Mouse (Mus musculus): Measurements from ENCODE around the gene Rasa4. TPM values are rescaled to one million over a fixed set of nuclear protein-coding genes. Genes with fewer than 3 reads are reported as not detected.
"Not testable (repeated sequence)": the region's sequence is repeated elsewhere in the genome, so short reads cannot be mapped to it uniquely, and the experiment has no call there.

The Rasa4 gene
- polyA plus RNA-seq, 1 experiment from 2014 or later, result 0.96 TPM

GRCm38 (mm10) chr5:136113546-136113945 lies 29.8 kb downstream of the Rasa4 start:
- H3K4me3 ChIP-seq (ENCODE audit: low read depth, low read length); H3K27me3 ChIP-seq (ENCODE audit: control insufficient read depth, insufficient read depth, low read length); H3K36me3 ChIP-seq (ENCODE audit: control insufficient read depth, insufficient read depth, low read length); H3K9ac ChIP-seq (ENCODE audit: low read depth, low read length); H3K9me3 ChIP-seq (replicated peaks; ENCODE audit: control insufficient read depth, low read length); H3K27ac ChIP-seq (ENCODE audit: low read depth, low read length); H3K4me2 ChIP-seq; ATAC-seq (replicated peaks; ENCODE audit: insufficient number of reproducible peaks, low FRiP score, low TSS enrichment): not testable (repeated sequence)
- H3K4me1 ChIP-seq (ENCODE audit: control insufficient read depth, insufficient read depth, low read length), result peaks cover 13% of the 10 kb centered on the region
- WGBS (ENCODE audit: insufficient replicate concordance), result 35% methylated on average over 4 of the region's 4 CpGs

- Histone ChIP-seq H3K27me3 (ENCODE audit: control insufficient read depth, insufficient read depth, low read length) (no peaks in the 10 kb centered on the region), H3K4me1 (ENCODE audit: control insufficient read depth, insufficient read depth, low read length) (peaks cover 13% of the 10 kb centered on the region), H3K9ac (ENCODE audit: low read depth, low read length) (peak within 1 kb of the TSS; percentile 91), H3K36me3 (ENCODE audit: control insufficient read depth, insufficient read depth, low read length) (peaks cover 5% of the 10 kb centered on the region; the same call in 1 of the 2 replicates), H3K9me3 (replicated peaks; ENCODE audit: control insufficient read depth, low read length) (no peaks in the 10 kb centered on the region), H3K27ac (ENCODE audit: low read depth, low read length) (0 out of 2 replicates have a peak within 1 kb of the TSS, but pooled peaks have one; percentile 54), H3K4me2 (peak within 1 kb of the TSS; percentile 94), H3K4me3 (ENCODE audit: low read depth, low read length) (peak within 1 kb of the TSS; percentile 94)
- ATAC-seq (replicated peaks; ENCODE audit: insufficient number of reproducible peaks, low FRiP score, low TSS enrichment), result peak; percentile 90
- WGBS (ENCODE audit: insufficient replicate concordance), result 2% methylated on average over 42 of the region's 42 CpGs
These were observed 32.4 kb downstream of the Rasa4 start, which contains the start of gene Polr2j for GRCm38 (mm10) chr5:136115891-136116783. Gene Polr2j (plus strand): TSS chr5:136116631.

GRCm38 (mm10) chr5:136116784-136117112 lies 33.0 kb downstream of the Rasa4 start:
- Histone ChIP-seq H3K36me3 (ENCODE audit: control insufficient read depth, insufficient read depth, low read length) (peaks cover 5% of the 10 kb centered on the region; the same call in 1 of the 2 replicates), H3K4me1 (ENCODE audit: control insufficient read depth, insufficient read depth, low read length) (peaks cover 13% of the 10 kb centered on the region), H3K27me3 (ENCODE audit: control insufficient read depth, insufficient read depth, low read length) (no peaks in the 10 kb centered on the region), H3K9me3 (replicated peaks; ENCODE audit: control insufficient read depth, low read length) (no peaks in the 10 kb centered on the region), H3K27ac (ENCODE audit: low read depth, low read length) (0 out of 2 replicates have a peak overlapping the region, but pooled peaks have one; percentile 54), H3K4me2 (peak overlapping the region; percentile 94), H3K9ac (ENCODE audit: low read depth, low read length) (peak overlapping the region; percentile 91), H3K4me3 (ENCODE audit: low read depth, low read length) (peak overlapping the region; percentile 94)
- WGBS (ENCODE audit: insufficient replicate concordance), result 1% methylated on average over 22 of the region's 22 CpGs
- peak; percentile 29; the same call in 1 of the 2 replicates for ATAC-seq (replicated peaks; ENCODE audit: insufficient number of reproducible peaks, low FRiP score, low TSS enrichment)

- Histone ChIP-seq H3K27me3 (ENCODE audit: control insufficient read depth, insufficient read depth, low read length) (no peaks in the 10 kb centered on the region), H3K4me3 (ENCODE audit: low read depth, low read length) (no peak overlapping the region), H3K9me3 (replicated peaks; ENCODE audit: control insufficient read depth, low read length) (no peaks in the 10 kb centered on the region), H3K36me3 (ENCODE audit: control insufficient read depth, insufficient read depth, low read length) (peaks cover 27% of the 10 kb centered on the region), H3K9ac (ENCODE audit: low read depth, low read length) (no peak overlapping the region), H3K27ac (ENCODE audit: low read depth, low read length) (no peak overlapping the region), H3K4me2 (no peak overlapping the region), H3K4me1 (ENCODE audit: control insufficient read depth, insufficient read depth, low read length) (peaks cover 6% of the 10 kb centered on the region)
- 87% methylated on average over 10 of the region's 10 CpGs for WGBS (ENCODE audit: insufficient replicate concordance)
- no peak for ATAC-seq (replicated peaks; ENCODE audit: insufficient number of reproducible peaks, low FRiP score, low TSS enrichment)
These were observed 38.4 kb downstream of the Rasa4 start for GRCm38 (mm10) chr5:136122165-136122564.

- Histone ChIP-seq H3K27me3 (ENCODE audit: control insufficient read depth, insufficient read depth, low read length) (no peaks in the 10 kb centered on the region), H3K36me3 (ENCODE audit: control insufficient read depth, insufficient read depth, low read length) (peaks cover 14% of the 10 kb centered on the region), H3K27ac (ENCODE audit: low read depth, low read length) (peak within 1 kb of the TSS; percentile 66), H3K9me3 (replicated peaks; ENCODE audit: control insufficient read depth, low read length) (no peaks in the 10 kb centered on the region), H3K4me1 (ENCODE audit: control insufficient read depth, insufficient read depth, low read length) (peaks cover 7% of the 10 kb centered on the region), H3K9ac (ENCODE audit: low read depth, low read length) (peak within 1 kb of the TSS; percentile 84), H3K4me2 (peak within 1 kb of the TSS; percentile 80), H3K4me3 (ENCODE audit: low read depth, low read length) (peak within 1 kb of the TSS; percentile 86)
- WGBS (ENCODE audit: insufficient replicate concordance), result under 1% methylated on average over 60 of the region's 60 CpGs
- ATAC-seq (replicated peaks; ENCODE audit: insufficient number of reproducible peaks, low FRiP score, low TSS enrichment), result peak; percentile 87
These were observed 52.0 kb downstream of the Rasa4 start, which contains the start of the genes Lrwd1 and Alkbh4 for GRCm38 (mm10) chr5:136135571-136136291. Gene Lrwd1 (minus strand): TSS chr5:136136074. Gene Alkbh4 (plus strand): TSS chr5:136136146.

GRCm38 (mm10) chr5:136136292-136136990 lies 52.7 kb downstream of the Rasa4 start:
- no peak for ATAC-seq (replicated peaks; ENCODE audit: insufficient number of reproducible peaks, low FRiP score, low TSS enrichment)
- H3K27me3 ChIP-seq (ENCODE audit: control insufficient read depth, insufficient read depth, low read length), result no peaks in the 10 kb centered on the region
- peak overlapping the region; percentile 84 for H3K9ac ChIP-seq (ENCODE audit: low read depth, low read length)
- WGBS (ENCODE audit: insufficient replicate concordance), result 7% methylated on average over 20 of the region's 20 CpGs
- H3K36me3 ChIP-seq (ENCODE audit: control insufficient read depth, insufficient read depth, low read length), result peaks cover 19% of the 10 kb centered on the region
- H3K4me2 ChIP-seq, result peak overlapping the region; percentile 80
- no peaks in the 10 kb centered on the region for H3K9me3 ChIP-seq (replicated peaks; ENCODE audit: control insufficient read depth, low read length)
- peak overlapping the region; percentile 66 for H3K27ac ChIP-seq (ENCODE audit: low read depth, low read length)
- H3K4me1 ChIP-seq (ENCODE audit: control insufficient read depth, insufficient read depth, low read length), result peaks cover 7% of the 10 kb centered on the region
- peak overlapping the region; percentile 86 for H3K4me3 ChIP-seq (ENCODE audit: low read depth, low read length)

- Histone ChIP-seq H3K9me3 (replicated peaks; ENCODE audit: control insufficient read depth, low read length) (no peaks in the 10 kb centered on the region), H3K27me3 (ENCODE audit: control insufficient read depth, insufficient read depth, low read length) (no peaks in the 10 kb centered on the region), H3K4me1 (ENCODE audit: control insufficient read depth, insufficient read depth, low read length) (peaks cover 7% of the 10 kb centered on the region), H3K4me2 (no peak overlapping the region), H3K4me3 (ENCODE audit: low read depth, low read length) (no peak overlapping the region), H3K27ac (ENCODE audit: low read depth, low read length) (no peak overlapping the region), H3K36me3 (ENCODE audit: control insufficient read depth, insufficient read depth, low read length) (peaks cover 19% of the 10 kb centered on the region), H3K9ac (ENCODE audit: low read depth, low read length) (no peak overlapping the region)
- no peak for ATAC-seq (replicated peaks; ENCODE audit: insufficient number of reproducible peaks, low FRiP score, low TSS enrichment)
- 67% methylated on average over 13 of the region's 13 CpGs for WGBS (ENCODE audit: insufficient replicate concordance)
These were observed 54.0 kb downstream of the Rasa4 start for GRCm38 (mm10) chr5:136137658-136138274.

- no peaks in the 10 kb centered on the region for H3K9me3 ChIP-seq (replicated peaks; ENCODE audit: control insufficient read depth, low read length)
- ATAC-seq (replicated peaks; ENCODE audit: insufficient number of reproducible peaks, low FRiP score, low TSS enrichment), result no peak
- no peak overlapping the region for H3K9ac ChIP-seq (ENCODE audit: low read depth, low read length)
- H3K27me3 ChIP-seq (ENCODE audit: control insufficient read depth, insufficient read depth, low read length), result no peaks in the 10 kb centered on the region
- H3K27ac ChIP-seq (ENCODE audit: low read depth, low read length), result no peak overlapping the region
- H3K36me3 ChIP-seq (ENCODE audit: control insufficient read depth, insufficient read depth, low read length), result peaks cover 19% of the 10 kb centered on the region
- H3K4me2 ChIP-seq, result no peak overlapping the region
- H3K4me3 ChIP-seq (ENCODE audit: low read depth, low read length), result no peak overlapping the region
- H3K4me1 ChIP-seq (ENCODE audit: control insufficient read depth, insufficient read depth, low read length), result peaks cover 7% of the 10 kb centered on the region
- 91% methylated on average over 13 of the region's 13 CpGs for WGBS (ENCODE audit: insufficient replicate concordance)
These were observed 55.7 kb downstream of the Rasa4 start for GRCm38 (mm10) chr5:136139393-136139792.

Data from heart, embryonic 11.5 days (tissue).